Mouse (Mus musculus) kidney, embryonic 15.5 days (tissue): ENCODE results near the gene Ugt1a6b. TPM values are rescaled to one million over a fixed set of nuclear protein-coding genes. Genes with fewer than 3 reads are reported as not detected.
A peak's percentile ranks its signal among the peaks of the same experiment; 100 is the strongest.

ENCODE experiments used
- ATAC-seq: fragments of 200-750 bp; cut with Nextera tagmentation; replicated peaks from 2 replicates; pipeline ENCODE4 v1.8.0; 2017; ENCODE audit warnings: moderate TSS enrichment; ENCODE audit not compliant: low FRiP score
- H3K27ac ChIP-seq: fragments of 300-500 bp; sonication (generic); 2 replicates; pipeline ENCODE4 v1.5.1; 2015; ENCODE audit warnings: mild to moderate bottlenecking, inconsistent platforms
- H3K27me3 ChIP-seq: fragments of 300-500 bp; sonication (generic); 2 replicates; pipeline ENCODE4 v1.6.1; 2015; ENCODE audit warnings: inconsistent platforms
- H3K36me3 ChIP-seq: fragments of 300-500 bp; sonication (generic); 2 replicates; pipeline ENCODE4 v1.6.1; 2015; ENCODE audit warnings: inconsistent platforms
- H3K4me1 ChIP-seq: fragments of 300-500 bp; sonication (generic); 2 replicates; pipeline ENCODE4 v1.6.1; 2015; ENCODE audit warnings: inconsistent platforms
- H3K4me2 ChIP-seq: fragments of 300-500 bp; sonication (generic); 2 replicates; pipeline ENCODE4 v1.6.1; 2015; ENCODE audit warnings: moderate library complexity, mild to moderate bottlenecking, inconsistent platforms
- H3K4me3 ChIP-seq: fragments of 300-500 bp; sonication (generic); replicated peaks from 2 replicates; pipeline ENCODE4 v1.5.1; 2015; ENCODE audit warnings: mild to moderate bottlenecking, inconsistent platforms
- H3K9ac ChIP-seq: fragments of 300-500 bp; sonication (generic); 2 replicates; pipeline ENCODE4 v1.6.1; 2015; ENCODE audit warnings: mild to moderate bottlenecking, inconsistent platforms
- H3K9me3 ChIP-seq: fragments of 300-500 bp; sonication (generic); replicated peaks from 2 replicates; pipeline ENCODE4 v1.6.1; 2016; ENCODE audit warnings: inconsistent platforms
- WGBS: fragments of 180-500 bp; shearing (Covaris S2); methylation state at CpG from one replicate; pipeline ENCODE4 v1.1.7; 2015; ENCODE audit warnings: mixed read lengths; 5-methylcytosine and 5-hydroxymethylcytosine counted together
- polyA plus RNA-seq: library from polyadenylated mRNA; unstranded; fragments of >200 nt; fragmentation: Nextera tagmentation; extraction: Ambion mirVana; gene quantifications from 2 replicates; pipeline ENCODE4 v1.2.1, GENCODE M21; 2015

Gene Ugt1a6b
- polyA plus RNA-seq, 1 experiment from 2014 or later, result 0.16 TPM

DNA sequence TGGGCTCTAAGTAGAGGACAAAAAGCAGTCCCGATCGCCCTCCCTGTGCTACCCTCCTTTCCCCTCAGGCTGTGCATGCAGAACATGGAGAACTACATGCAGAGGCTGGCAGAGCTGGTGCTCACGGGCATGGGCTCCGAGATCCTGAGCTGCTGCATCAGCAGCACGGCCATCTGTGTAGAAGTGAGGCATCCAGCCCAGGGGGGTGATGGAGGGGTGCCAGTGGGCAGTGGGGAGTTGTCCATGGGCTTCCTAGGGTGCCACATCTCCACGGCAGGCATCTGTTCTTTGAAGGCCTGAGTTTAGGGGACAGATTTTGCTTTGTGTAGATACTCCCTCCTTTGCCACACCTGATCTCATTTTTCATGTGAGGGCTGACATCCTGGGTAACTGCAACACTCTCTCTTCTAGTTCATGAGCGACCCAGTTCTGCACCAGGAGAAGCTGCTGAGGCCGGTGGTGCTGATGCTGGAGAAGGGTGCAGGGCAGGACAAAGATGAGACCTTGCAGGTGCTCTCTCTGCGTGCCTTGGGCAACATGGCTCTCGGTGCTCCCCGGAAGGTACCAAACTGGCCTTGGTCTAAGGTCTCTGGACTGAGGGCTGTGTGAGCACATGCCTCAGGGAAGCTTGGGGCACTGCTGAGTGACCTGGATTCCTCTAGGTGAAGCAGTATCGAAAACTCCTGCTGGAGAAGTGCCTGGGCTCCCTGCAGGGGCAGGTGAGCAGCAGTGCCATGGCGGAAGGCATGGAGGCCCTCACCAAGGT lies 153.1 kb downstream of the Ugt1a6b start:
- no peak for ATAC-seq
- H3K9ac ChIP-seq, result no peak overlapping the region
- H3K4me3 ChIP-seq, result no peak overlapping the region
- H3K4me1 ChIP-seq, result peaks cover 13% of the 10 kb centered on the region
- H3K4me2 ChIP-seq, result no peak overlapping the region
- H3K27me3 ChIP-seq, result no peaks in the 10 kb centered on the region
- H3K9me3 ChIP-seq, result peaks cover 25% of the 10 kb centered on the region
- no peak overlapping the region for H3K27ac ChIP-seq
- 79% methylated on average over 13 of the region's 13 CpGs for WGBS
- peaks cover 16% of the 10 kb centered on the region for H3K36me3 ChIP-seq

DNA sequence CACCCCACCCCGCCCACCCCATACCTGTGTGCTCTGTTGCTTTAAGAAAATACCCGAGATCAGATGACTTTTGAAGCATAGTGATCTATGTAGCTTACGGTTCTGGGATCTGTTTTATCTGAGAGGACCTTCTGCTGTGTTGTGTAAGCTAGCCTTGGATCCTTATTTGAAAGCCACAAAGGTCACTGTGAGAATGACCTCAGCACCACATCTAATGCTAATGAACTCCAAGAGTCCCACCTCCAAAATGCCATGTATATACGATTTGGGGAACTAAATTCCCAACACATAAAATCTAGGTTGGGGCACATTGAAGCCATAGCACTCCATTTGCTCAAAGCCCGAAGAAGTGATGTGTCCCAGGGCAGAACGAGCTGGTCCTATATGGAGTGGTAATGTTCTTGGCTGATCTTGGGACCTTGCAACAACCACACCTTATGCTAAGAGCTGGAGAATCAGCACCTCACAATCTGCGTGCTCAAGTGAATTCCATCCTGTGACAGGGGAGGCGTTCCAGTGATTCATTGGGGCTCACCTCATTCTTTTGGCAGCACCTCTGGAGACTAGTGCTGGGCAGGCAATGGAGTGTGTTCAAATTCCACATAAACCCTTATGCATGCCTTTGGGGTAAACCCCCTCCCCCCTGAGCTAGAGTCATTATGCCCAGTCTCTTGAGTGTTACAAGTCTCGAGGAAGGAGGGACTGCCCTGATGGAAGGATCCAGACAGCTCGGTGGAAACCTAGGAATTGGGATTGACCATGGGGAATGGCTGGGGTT lies 154.0 kb downstream of the Ugt1a6b start:
- H3K9ac ChIP-seq, result no peak overlapping the region

DNA sequence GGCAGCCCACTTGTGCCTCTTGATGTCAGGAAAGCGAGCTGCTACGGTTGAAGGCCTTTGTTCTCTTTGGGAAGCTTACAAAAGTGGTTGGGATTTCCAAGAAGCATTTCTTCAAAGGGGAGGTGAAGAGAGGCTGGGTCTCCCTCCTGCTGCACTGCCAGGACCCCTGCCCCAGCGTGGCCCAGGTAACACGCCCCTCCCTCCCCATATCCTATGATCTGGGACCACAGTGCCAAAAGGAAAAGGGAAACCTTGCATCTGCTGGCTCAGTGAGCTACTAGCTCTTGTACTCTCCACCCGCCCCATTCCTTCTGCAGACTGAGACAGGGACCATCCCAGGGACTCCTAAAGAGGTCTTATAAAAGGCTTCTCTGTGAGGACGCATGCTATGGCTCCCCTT lies 154.6 kb downstream of the Ugt1a6b start:
- Histone ChIP-seq H3K27ac (no peak overlapping the region), H3K4me2 (no peak overlapping the region), H3K9ac (no peak overlapping the region), H3K36me3 (peaks cover 31% of the 10 kb centered on the region), H3K4me3 (no peak overlapping the region), H3K27me3 (no peaks in the 10 kb centered on the region), H3K4me1 (peaks cover 18% of the 10 kb centered on the region), H3K9me3 (peaks cover 18% of the 10 kb centered on the region; the same call in 1 of the 2 replicates)
- ATAC-seq, result no peak
- 80% methylated on average over 6 of the region's 6 CpGs for WGBS

More for the DNA sequence above, 154.0 kb downstream of the Ugt1a6b start:
- Histone ChIP-seq H3K4me2 (no peak overlapping the region), H3K27me3 (no peaks in the 10 kb centered on the region), H3K4me1 (peaks cover 13% of the 10 kb centered on the region), H3K9me3 (peaks cover 23% of the 10 kb centered on the region), H3K4me3 (no peak overlapping the region), H3K36me3 (peaks cover 25% of the 10 kb centered on the region), H3K27ac (no peak overlapping the region)
- WGBS, result 75% methylated on average over 10 of the region's 10 CpGs
- ATAC-seq, result no peak

GRCm38 (mm10) chr1:88258361-88258760 lies 155.3 kb downstream of the Ugt1a6b start:
- WGBS, result 69% methylated on average over 6 of the region's 6 CpGs
- no peak overlapping the region for H3K4me2 ChIP-seq
- ATAC-seq, result no peak
- H3K27ac ChIP-seq, result no peak overlapping the region
- H3K9ac ChIP-seq, result no peak overlapping the region
- H3K9me3 ChIP-seq, result peaks cover 18% of the 10 kb centered on the region; the same call in 1 of the 2 replicates
- H3K4me1 ChIP-seq, result peaks cover 20% of the 10 kb centered on the region
- no peaks in the 10 kb centered on the region for H3K27me3 ChIP-seq
- H3K36me3 ChIP-seq, result peaks cover 38% of the 10 kb centered on the region
- H3K4me3 ChIP-seq, result no peak overlapping the region

DNA sequence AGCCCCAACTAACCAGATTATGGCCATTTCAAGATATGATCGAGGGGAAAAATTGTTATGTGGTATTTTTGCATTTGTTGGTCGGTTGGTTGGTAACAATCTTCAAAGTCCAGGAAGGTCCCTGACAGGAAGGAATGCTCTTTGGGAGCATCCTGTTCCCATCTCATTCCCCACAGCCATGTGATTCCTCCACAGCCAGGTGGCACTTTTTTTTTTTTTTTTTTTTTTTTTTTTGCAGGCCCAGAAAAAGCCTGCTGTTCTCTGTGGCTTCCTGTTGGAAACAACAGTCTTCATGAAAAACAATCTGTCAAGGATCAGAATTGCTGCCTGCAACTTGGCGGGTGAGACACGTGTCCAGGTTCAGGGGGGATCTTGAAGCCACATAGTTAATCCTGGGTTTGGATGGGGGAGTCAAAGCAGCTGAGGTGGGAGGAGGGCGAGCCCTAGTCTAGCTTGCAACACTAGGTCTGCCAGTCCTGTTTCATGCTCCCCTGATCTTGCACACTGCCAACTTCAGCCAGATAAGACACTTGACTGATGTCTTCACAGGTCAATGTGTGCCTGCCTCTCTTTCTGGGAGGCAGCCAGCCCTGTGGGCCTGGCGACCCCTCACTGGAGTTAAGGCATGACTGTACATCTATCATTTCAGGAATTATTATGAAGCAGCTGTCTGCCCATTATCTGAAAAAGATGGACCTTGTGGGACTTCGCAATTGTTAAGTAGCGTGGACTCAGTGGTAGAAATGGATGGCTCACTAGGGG lies 156.0 kb downstream of the Ugt1a6b start:
- WGBS, result 56% methylated on average over 8 of the region's 8 CpGs
- ATAC-seq, result peak; percentile 24
- H3K4me2 ChIP-seq, result no peak overlapping the region
- no peak overlapping the region for H3K9ac ChIP-seq
- H3K36me3 ChIP-seq, result peaks cover 45% of the 10 kb centered on the region
- peaks cover 18% of the 10 kb centered on the region; the same call in 1 of the 2 replicates for H3K9me3 ChIP-seq
- H3K4me3 ChIP-seq, result no peak overlapping the region
- no peaks in the 10 kb centered on the region for H3K27me3 ChIP-seq
- peaks cover 20% of the 10 kb centered on the region for H3K4me1 ChIP-seq
- H3K27ac ChIP-seq, result peak overlapping the region; percentile 2

GRCm38 (mm10) chr1:88259643-88260024 lies 156.6 kb downstream of the Ugt1a6b start:
- H3K4me1 ChIP-seq, result peaks cover 20% of the 10 kb centered on the region
- no peak overlapping the region for H3K9ac ChIP-seq
- H3K27me3 ChIP-seq, result no peaks in the 10 kb centered on the region
- H3K4me2 ChIP-seq, result no peak overlapping the region
- H3K4me3 ChIP-seq, result no peak overlapping the region
- peaks cover 18% of the 10 kb centered on the region; the same call in 1 of the 2 replicates for H3K9me3 ChIP-seq
- peak; percentile 7 for ATAC-seq
- WGBS, result 75% methylated on average over 4 of the region's 4 CpGs
- peak overlapping the region; percentile 2; the same call in 1 of the 2 replicates for H3K27ac ChIP-seq
- peaks cover 50% of the 10 kb centered on the region for H3K36me3 ChIP-seq

GRCm38 (mm10) chr1:88260114-88260513 lies 157.1 kb downstream of the Ugt1a6b start:
- Histone ChIP-seq H3K27me3 (no peaks in the 10 kb centered on the region), H3K4me2 (no peak overlapping the region), H3K27ac (no peak overlapping the region), H3K36me3 (peaks cover 55% of the 10 kb centered on the region), H3K4me1 (peaks cover 20% of the 10 kb centered on the region), H3K9ac (no peak overlapping the region), H3K4me3 (no peak overlapping the region), H3K9me3 (peaks cover 15% of the 10 kb centered on the region; the same call in 1 of the 2 replicates)
- WGBS, result 73% methylated on average over 6 of the region's 6 CpGs
- peak; percentile 19; the same call in 1 of the 2 replicates for ATAC-seq

- WGBS, result 82% methylated on average over 10 of the region's 10 CpGs
- H3K27me3 ChIP-seq, result no peaks in the 10 kb centered on the region
- no peak overlapping the region for H3K4me3 ChIP-seq
- peaks cover 20% of the 10 kb centered on the region for H3K4me1 ChIP-seq
- H3K9me3 ChIP-seq, result 0 out of 2 replicates have a peak, but pooled peaks cover 12% of the 10 kb centered on the region
- no peak for ATAC-seq
- H3K27ac ChIP-seq, result no peak overlapping the region
- H3K9ac ChIP-seq, result no peak overlapping the region
- H3K4me2 ChIP-seq, result no peak overlapping the region
- H3K36me3 ChIP-seq, result peaks cover 62% of the 10 kb centered on the region
Observed at GRCm38 (mm10) chr1:88260604-88261377, 157.7 kb downstream of the Ugt1a6b start.

- peaks cover 20% of the 10 kb centered on the region for H3K4me1 ChIP-seq
- 84% methylated on average over 7 of the region's 7 CpGs for WGBS
- H3K9ac ChIP-seq, result no peak overlapping the region
- no peak overlapping the region for H3K4me3 ChIP-seq
- 0 out of 2 replicates have a peak, but pooled peaks cover 5% of the 10 kb centered on the region for H3K9me3 ChIP-seq
- H3K4me2 ChIP-seq, result no peak overlapping the region
- H3K36me3 ChIP-seq, result peaks cover 71% of the 10 kb centered on the region
- H3K27ac ChIP-seq, result no peak overlapping the region
- no peaks in the 10 kb centered on the region for H3K27me3 ChIP-seq
- ATAC-seq, result no peak
Observed at GRCm38 (mm10) chr1:88261706-88262105, 158.7 kb downstream of the Ugt1a6b start.

- H3K4me3 ChIP-seq, result no peak overlapping the region
- H3K9me3 ChIP-seq, result 0 out of 2 replicates have a peak, but pooled peaks cover 2% of the 10 kb centered on the region
- peaks cover 20% of the 10 kb centered on the region for H3K4me1 ChIP-seq
- H3K27ac ChIP-seq, result no peak overlapping the region
- H3K36me3 ChIP-seq, result peaks cover 77% of the 10 kb centered on the region
- no peaks in the 10 kb centered on the region for H3K27me3 ChIP-seq
- no peak overlapping the region for H3K4me2 ChIP-seq
- ATAC-seq, result no peak
- WGBS, result 62% methylated on average over 4 of the region's 4 CpGs
- no peak overlapping the region for H3K9ac ChIP-seq
Observed at GRCm38 (mm10) chr1:88262255-88262654, 159.2 kb downstream of the Ugt1a6b start.

DNA sequence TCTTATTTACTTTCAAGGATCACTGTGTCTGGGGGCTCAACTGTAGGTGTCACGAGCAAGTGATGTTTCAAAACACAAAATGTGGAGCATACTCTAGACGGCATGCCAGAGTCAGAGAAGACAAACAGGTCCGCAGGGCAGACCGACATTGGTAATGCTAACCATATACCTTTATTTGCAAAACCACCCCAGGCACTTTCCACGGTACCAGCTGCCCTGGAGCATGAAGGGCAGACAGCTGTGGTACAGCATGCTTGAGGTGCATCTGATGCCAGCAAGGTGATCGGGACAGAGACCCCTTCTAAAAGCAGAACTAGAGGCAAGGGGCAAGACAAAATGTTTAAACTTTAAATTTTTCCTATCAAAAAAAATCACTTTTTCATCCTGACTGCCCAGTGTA lies 159.9 kb downstream of the Ugt1a6b start:
- ATAC-seq, result no peak

More for the DNA sequence above, 159.9 kb downstream of the Ugt1a6b start:
- H3K27me3 ChIP-seq, result no peaks in the 10 kb centered on the region
- H3K4me1 ChIP-seq, result peaks cover 20% of the 10 kb centered on the region
- H3K9ac ChIP-seq, result no peak overlapping the region
- no peak overlapping the region for H3K27ac ChIP-seq
- no peak overlapping the region for H3K4me3 ChIP-seq
- H3K9me3 ChIP-seq, result no peaks in the 10 kb centered on the region
- 75% methylated on average over 6 of the region's 6 CpGs for WGBS
- H3K36me3 ChIP-seq, result peaks cover 84% of the 10 kb centered on the region
- H3K4me2 ChIP-seq, result no peak overlapping the region
